Mouse (Mus musculus) lung, postnatal 0 days (tissue): ENCODE data around the gene Ddx31. TPM values are rescaled to one million over a fixed set of nuclear protein-coding genes. Genes with fewer than 3 reads are reported as not detected.

Source experiments
- ATAC-seq: fragments of 200-750 bp; cut with Nextera tagmentation; 2 replicates; pipeline ENCODE4 v1.8.0; 2017; ENCODE audit warnings: moderate library complexity
- DNase-seq: peaks from one replicate; pipeline ENCODE4 v3.0.0-alpha.2; 2016; ENCODE audit warnings: low spot score
- H3K27ac ChIP-seq: fragments of 300-500 bp; sonication (generic); 2 replicates; pipeline ENCODE4 v1.5.1; 2014; ENCODE audit warnings: antibody characterized with exemption, mild to moderate bottlenecking, low read length, mixed read lengths
- H3K27me3 ChIP-seq: fragments of 300-500 bp; sonication (generic); replicated peaks from 2 replicates; pipeline ENCODE4 v1.6.1; 2014; ENCODE audit warnings: low read length, mixed read lengths; ENCODE audit not compliant: insufficient read depth
- H3K36me3 ChIP-seq: fragments of 300-500 bp; sonication (generic); 2 replicates; pipeline ENCODE4 v1.6.1; 2014; ENCODE audit warnings: low read length, mixed read lengths; ENCODE audit not compliant: insufficient read depth
- H3K4me1 ChIP-seq: fragments of 300-500 bp; sonication (generic); 2 replicates; pipeline ENCODE4 v1.6.1; 2014; ENCODE audit warnings: antibody characterized with exemption, low read depth, low read length, mixed read lengths; ENCODE audit not compliant: insufficient read depth
- H3K4me2 ChIP-seq: fragments of 300-500 bp; sonication (generic); replicated peaks from 2 replicates; pipeline ENCODE4 v1.6.1; 2014; ENCODE audit warnings: low read depth, mild to moderate bottlenecking, low read length, moderate library complexity, mixed read lengths
- H3K4me3 ChIP-seq: fragments of 300-500 bp; sonication (generic); 2 replicates; pipeline ENCODE4 v1.5.1; 2014; ENCODE audit warnings: low read depth, low read length
- H3K9ac ChIP-seq: fragments of 300-500 bp; sonication (generic); replicated peaks from 2 replicates; pipeline ENCODE4 v1.6.1; 2014; ENCODE audit warnings: low read depth, mild to moderate bottlenecking
- H3K9me3 ChIP-seq: fragments of 300-500 bp; sonication (generic); 2 replicates; pipeline ENCODE4 v1.6.1; 2016; ENCODE audit warnings: low read length, mixed read lengths
- CTCF ChIP-seq: IDR thresholded peaks from 2 replicates; pipeline ENCODE4 v1.5.1; 2016; ENCODE audit warnings: antibody characterized with exemption, mild to moderate bottlenecking
- EP300 ChIP-seq: IDR thresholded peaks from 2 replicates; pipeline ENCODE4 v1.6.1; 2016; ENCODE audit warnings: antibody characterized with exemption, mild to moderate bottlenecking, control low read depth
- WGBS: fragments of 180-500 bp; shearing (Covaris S2); extraction: QIAGEN DNeasy Blood & Tissue Kit; methylation state at CpG from one replicate; pipeline ENCODE4 v1.1.7; 2014; 5-methylcytosine and 5-hydroxymethylcytosine counted together
- polyA plus RNA-seq: library from polyadenylated mRNA; unstranded; fragments of >200 nt; fragmentation: Nextera tagmentation; extraction: Ambion mirVana; gene quantifications from 2 replicates; pipeline ENCODE4 v1.2.1, GENCODE M21; 2015

The Ddx31 gene
- polyA plus RNA-seq, 1 experiment from 2014 or later, result 5.9 TPM

GRCm38 (mm10) chr2:28897340-28897899, 57.2 kb downstream of the Ddx31 start:
- H3K36me3 ChIP-seq, result peaks cover 7% of the 10 kb centered on the region; the same call in 1 of the 2 replicates
- no peak for ATAC-seq
- WGBS, result 75% methylated on average over 4 of the region's 4 CpGs

DNA sequence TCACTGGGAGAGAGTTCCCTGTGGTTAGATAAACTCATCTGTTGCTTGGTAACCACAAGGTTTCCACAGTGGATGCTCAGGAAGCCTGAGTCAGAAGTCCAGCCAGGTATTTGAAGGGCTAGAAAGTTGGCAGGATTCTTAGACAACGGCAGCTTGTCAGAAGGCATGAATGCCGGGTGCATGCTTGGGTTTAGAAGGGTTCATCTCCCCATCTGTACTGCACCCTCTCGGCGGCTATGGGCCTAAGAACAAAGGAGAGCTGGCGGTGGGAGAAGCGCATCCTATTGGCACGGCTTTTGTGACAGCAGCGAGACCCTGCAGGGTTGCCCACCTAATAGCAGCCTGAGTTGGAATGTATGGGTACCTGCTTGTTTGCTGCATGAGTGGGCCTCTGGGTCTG, 62.1 kb downstream of the Ddx31 start:
- ATAC-seq (no peak), DNase-seq (no peak)
- WGBS, result 87% methylated on average over 8 of the region's 8 CpGs

More at GRCm38 (mm10) chr2:28897340-28897899, 57.2 kb downstream of the Ddx31 start:
- Histone ChIP-seq H3K4me2 (no peak overlapping the region), H3K27me3 (no peaks in the 10 kb centered on the region), H3K27ac (no peak overlapping the region), H3K4me1 (no peaks in the 10 kb centered on the region), H3K9ac (no peak overlapping the region), H3K4me3 (no peak overlapping the region), H3K9me3 (no peaks in the 10 kb centered on the region)
- no peak for DNase-seq
- no peak for TF ChIP-seq EP300
- TF ChIP-seq CTCF, result no peak

DNA sequence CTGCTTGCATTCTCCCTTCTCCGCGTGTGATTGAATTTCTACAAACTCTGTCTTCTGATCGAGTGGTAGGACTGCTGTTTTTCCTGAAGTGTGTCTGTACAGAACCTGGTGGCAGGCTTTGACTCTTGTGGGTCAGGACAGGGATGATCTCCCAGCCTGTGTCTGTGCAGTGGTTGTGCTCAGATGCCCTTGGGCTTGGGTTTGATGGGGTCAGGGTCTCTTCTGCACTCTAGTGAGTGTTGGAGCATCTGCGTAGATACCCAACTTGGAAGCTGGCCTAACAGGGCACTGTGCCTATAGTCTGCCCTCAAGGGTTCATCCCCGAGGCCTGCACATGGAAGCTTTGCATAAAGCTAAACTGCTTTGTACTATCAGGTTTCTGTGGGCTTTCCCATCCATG, 63.7 kb downstream of the Ddx31 start:
- TF ChIP-seq CTCF (no peak), EP300 (no peak)
- DNase-seq (no peak), ATAC-seq (no peak)
- Histone ChIP-seq H3K4me2 (no peak overlapping the region), H3K27me3 (peaks cover 15% of the 10 kb centered on the region), H3K36me3 (peaks cover 3% of the 10 kb centered on the region; the same call in 1 of the 2 replicates), H3K4me3 (no peak overlapping the region), H3K27ac (no peak overlapping the region), H3K9me3 (no peaks in the 10 kb centered on the region), H3K9ac (no peak overlapping the region), H3K4me1 (no peaks in the 10 kb centered on the region; the same call in 1 of the 2 replicates)
- WGBS, result 90% methylated on average over 5 of the region's 5 CpGs

More for the DNA sequence above, 62.1 kb downstream of the Ddx31 start:
- no peak for TF ChIP-seq EP300
- no peak for TF ChIP-seq CTCF
- no peaks in the 10 kb centered on the region for H3K27me3 ChIP-seq
- no peaks in the 10 kb centered on the region for H3K4me1 ChIP-seq
- H3K4me2 ChIP-seq, result no peak overlapping the region
- peaks cover 3% of the 10 kb centered on the region; the same call in 1 of the 2 replicates for H3K36me3 ChIP-seq
- no peak overlapping the region for H3K4me3 ChIP-seq
- no peak overlapping the region for H3K27ac ChIP-seq
- no peaks in the 10 kb centered on the region for H3K9me3 ChIP-seq
- no peak overlapping the region for H3K9ac ChIP-seq

GRCm38 (mm10) chr2:28904786-28905185, 64.6 kb downstream of the Ddx31 start:
- Histone ChIP-seq H3K9ac (no peak overlapping the region), H3K4me3 (no peak overlapping the region), H3K27me3 (peaks cover 24% of the 10 kb centered on the region), H3K4me2 (no peak overlapping the region), H3K27ac (no peak overlapping the region), H3K36me3 (peaks cover 3% of the 10 kb centered on the region; the same call in 1 of the 2 replicates), H3K4me1 (no peaks in the 10 kb centered on the region; the same call in 1 of the 2 replicates), H3K9me3 (no peaks in the 10 kb centered on the region)
- no peak for TF ChIP-seq CTCF
- TF ChIP-seq EP300, result no peak
- 69% methylated on average over 9 of the region's 9 CpGs for WGBS
- DNase-seq (no peak), ATAC-seq (no peak)

- Histone ChIP-seq H3K9ac (no peak overlapping the region), H3K4me1 (no peaks in the 10 kb centered on the region; the same call in 1 of the 2 replicates), H3K9me3 (no peaks in the 10 kb centered on the region), H3K36me3 (no peaks in the 10 kb centered on the region; the same call in 1 of the 2 replicates), H3K27me3 (peaks cover 32% of the 10 kb centered on the region), H3K4me2 (no peak overlapping the region), H3K4me3 (no peak overlapping the region), H3K27ac (no peak overlapping the region)
- ATAC-seq (no peak), DNase-seq (no peak)
- WGBS, result 80% methylated on average over 4 of the region's 4 CpGs
- no peak for TF ChIP-seq CTCF
- no peak for TF ChIP-seq EP300
Measured at GRCm38 (mm10) chr2:28905561-28905960, 65.4 kb downstream of the Ddx31 start.

GRCm38 (mm10) chr2:28907691-28908388, 67.6 kb downstream of the Ddx31 start:
- WGBS, result 10% methylated on average over 10 of the region's 10 CpGs
- Histone ChIP-seq H3K36me3 (no peaks in the 10 kb centered on the region), H3K4me1 (no peaks in the 10 kb centered on the region; the same call in 1 of the 2 replicates), H3K27me3 (peaks cover 52% of the 10 kb centered on the region), H3K4me2 (peak overlapping the region; percentile 28; the same call in 1 of the 2 replicates), H3K27ac (no peak overlapping the region), H3K9me3 (no peaks in the 10 kb centered on the region), H3K9ac (no peak overlapping the region), H3K4me3 (no peak overlapping the region)
- DNase-seq, result no peak
- no peak for ATAC-seq
- no peak for TF ChIP-seq EP300
- no peak for TF ChIP-seq CTCF
